Comparison of ENCODE assay signal across 8 mouse cellular contexts in genomic region chrX:163908003-163908336, GRCm38 (mm10). TPM values are rescaled to one million over a fixed set of nuclear protein-coding genes. Genes with fewer than 3 reads are reported as not detected.
DNase-seq lines count a peak whose midpoint lies in the region; ATAC-seq and TF ChIP-seq lines count a peak whose summit lies in the region.

No protein-coding gene starts in this region.

- peak overlapping the region; percentile 69 for H3K4me3 ChIP-seq in heart, embryonic 16.5 days (ENCODE audit: low read length)
- H3K4me3 ChIP-seq in bone marrow macrophage, adult 2 months (ENCODE audit: insufficient read depth, low read length) = peak overlapping the region; percentile 64; the same call in 1 of the 2 replicates
- peak overlapping the region; percentile 59 for H3K4me3 ChIP-seq in hindbrain, embryonic 16.5 days (ENCODE audit: low read length)
- H3K4me3 ChIP-seq in midbrain, embryonic 12.5 days = peak overlapping the region; percentile 64

- DNase-seq in heart, adult 18-20 months = no peak
- no peak for DNase-seq in cerebellum, postnatal 4 days (ENCODE audit: low spot score in 2 of 2)
- DNase-seq in right cerebral cortex, postnatal 10 days (ENCODE audit: low spot score in 2 of 2) = no peak

- peak overlapping the region; percentile 86 for H3K27ac ChIP-seq in heart, embryonic 16.5 days (ENCODE audit: low read length)
- H3K27ac ChIP-seq in bone marrow macrophage, adult 2 months (ENCODE audit: insufficient read depth, low read depth, low read length) = peak overlapping the region; percentile 72
- peak overlapping the region; percentile 92 for H3K27ac ChIP-seq in hindbrain, embryonic 16.5 days (ENCODE audit: low read depth, low read length)
- H3K27ac ChIP-seq in midbrain, embryonic 12.5 days (replicated peaks) = peak overlapping the region; percentile 92

- WGBS in heart, embryonic 16.5 days = 22% methylated on average over 8 of the region's 8 CpGs
- 21% methylated on average over 8 of the region's 8 CpGs for WGBS in hindbrain, embryonic 16.5 days
- 30% methylated on average over 8 of the region's 8 CpGs for WGBS in midbrain, embryonic 12.5 days

- H3K4me2 ChIP-seq in heart, embryonic 16.5 days (ENCODE audit: low read depth, low read length) = peak overlapping the region; percentile 69
- H3K4me2 ChIP-seq in hindbrain, embryonic 16.5 days (ENCODE audit: low read length) = peak overlapping the region; percentile 56
- H3K4me2 ChIP-seq in midbrain, embryonic 12.5 days (replicated peaks) = peak overlapping the region; percentile 53

- TF ChIP-seq CTCF in bone marrow macrophage, adult 2 months (IDR thresholded peaks at IDR 0.05; ENCODE audit: low read depth, low read length) = no peak

- no peak for TF ChIP-seq POLR2A in bone marrow macrophage, adult 2 months (IDR thresholded peaks at IDR 0.05; ENCODE audit: borderline replicate concordance, low read depth, low read length)

- no peaks in the 10 kb centered on the region for H3K36me3 ChIP-seq in heart, embryonic 16.5 days (ENCODE audit: control insufficient read depth, insufficient read depth)
- H3K36me3 ChIP-seq in hindbrain, embryonic 16.5 days (ENCODE audit: control insufficient read depth, insufficient read depth, low read length) = no peaks in the 10 kb centered on the region
- 0 out of 2 replicates have a peak, but pooled peaks cover 1% of the 10 kb centered on the region for H3K36me3 ChIP-seq in midbrain, embryonic 12.5 days

- peak overlapping the region; percentile 77 for H3K9ac ChIP-seq in heart, embryonic 16.5 days (ENCODE audit: low read length)
- peak overlapping the region; percentile 64 for H3K9ac ChIP-seq in hindbrain, embryonic 16.5 days (ENCODE audit: low read depth, low read length)
- peak overlapping the region; percentile 37; the same call in 1 of the 2 replicates for H3K9ac ChIP-seq in midbrain, embryonic 12.5 days (replicated peaks)

- no peaks in the 10 kb centered on the region for H3K27me3 ChIP-seq in heart, embryonic 16.5 days (ENCODE audit: control insufficient read depth, insufficient read depth, low read length)
- H3K27me3 ChIP-seq in hindbrain, embryonic 16.5 days (replicated peaks; ENCODE audit: control insufficient read depth, insufficient read depth, low read length) = no peaks in the 10 kb centered on the region; the same call in 1 of the 2 replicates
- H3K27me3 ChIP-seq in midbrain, embryonic 12.5 days = peaks cover 6% of the 10 kb centered on the region

- H3K9me3 ChIP-seq in heart, embryonic 16.5 days (replicated peaks; ENCODE audit: control insufficient read depth, low read length) = no peaks in the 10 kb centered on the region
- no peaks in the 10 kb centered on the region; the same call in 1 of the 2 replicates for H3K9me3 ChIP-seq in hindbrain, embryonic 16.5 days (ENCODE audit: control insufficient read depth, low read length)
- H3K9me3 ChIP-seq in midbrain, embryonic 12.5 days = no peaks in the 10 kb centered on the region

- H3K4me1 ChIP-seq in heart, embryonic 16.5 days (ENCODE audit: control insufficient read depth, insufficient read depth, low read length) = no peaks in the 10 kb centered on the region
- H3K4me1 ChIP-seq in bone marrow macrophage, adult 2 months (ENCODE audit: control insufficient read depth, insufficient read depth, low read length) = no peaks in the 10 kb centered on the region; the same call in 1 of the 2 replicates
- no peaks in the 10 kb centered on the region for H3K4me1 ChIP-seq in hindbrain, embryonic 16.5 days (ENCODE audit: control insufficient read depth, insufficient read depth, low read depth, low read length)
- no peaks in the 10 kb centered on the region for H3K4me1 ChIP-seq in midbrain, embryonic 12.5 days

- ATAC-seq in heart, embryonic 16.5 days (replicated peaks; ENCODE audit: extremely low read depth, insufficient read depth, low FRiP score) = no peak
- no peak for ATAC-seq in hindbrain, embryonic 16.5 days
- no peak for ATAC-seq in midbrain, embryonic 12.5 days (ENCODE audit: low FRiP score, low read depth)
- no peak for ATAC-seq in erythroid progenitor cell, adult 5-6 weeks (replicated peaks; ENCODE audit: low FRiP score, poor library complexity, severe bottlenecking)

RNA-seq across cellular contexts. Expression of gene Ap1s2, which starts 0.8 kb away (rescaled TPM):
- 16.9 and 18.8 TPM in 2 replicates for polyA plus RNA-seq in heart, embryonic 16.5 days (2015; fragmentation: Nextera tagmentation; extraction: Ambion mirVana)
- total RNA-seq in heart, adult 18-20 months (2021) = 10 to 100 TPM; 21.1 to 31.8 TPM
- polyA plus RNA-seq in bone marrow macrophage, adult 2 months (2012; ENCODE audit: insufficient read depth, insufficient read length, missing spikeins) = 241 and 251 TPM in 2 replicates
- 131 and 138 TPM in 2 replicates for polyA plus RNA-seq in hindbrain, embryonic 16.5 days (2015; fragmentation: Nextera tagmentation; extraction: Ambion mirVana)
- 46.0 and 47.9 TPM in 2 replicates for polyA plus RNA-seq in midbrain, embryonic 12.5 days (2016; fragmentation: Nextera tagmentation; extraction: Ambion mirVana)
- total RNA-seq in erythroid progenitor cell, adult 5-6 weeks (2015; ENCODE audit: low replicate concordance) = 17.3 and 26.0 TPM in 2 replicates
- 8.5 and 14.2 TPM in 2 replicates for total RNA-seq in erythroid progenitor cell, adult 5-6 weeks (2017; ENCODE audit: low replicate concordance)

RNA-seq across cellular contexts. Expression of gene Zrsr2, which starts 50.5 kb away (rescaled TPM):
- 27.2 and 27.5 TPM in 2 replicates for polyA plus RNA-seq in heart, embryonic 16.5 days (2015; fragmentation: Nextera tagmentation; extraction: Ambion mirVana)
- total RNA-seq in heart, adult 18-20 months (2021) = 10 to 100 TPM; 10.7 to 16.0 TPM
- polyA plus RNA-seq in bone marrow macrophage, adult 2 months (2012; ENCODE audit: insufficient read depth, insufficient read length, missing spikeins) = 36.3 and 52.5 TPM in 2 replicates
- 55.6 and 60.1 TPM in 2 replicates for polyA plus RNA-seq in hindbrain, embryonic 16.5 days (2015; fragmentation: Nextera tagmentation; extraction: Ambion mirVana)
- 70.3 and 74.3 TPM in 2 replicates for polyA plus RNA-seq in midbrain, embryonic 12.5 days (2016; fragmentation: Nextera tagmentation; extraction: Ambion mirVana)
- 26.4 and 50.5 TPM in 2 replicates for total RNA-seq in erythroid progenitor cell, adult 5-6 weeks (2015; ENCODE audit: low replicate concordance)
- 40.2 and 51.1 TPM in 2 replicates for total RNA-seq in erythroid progenitor cell, adult 5-6 weeks (2017; ENCODE audit: low replicate concordance)
